Comparison of ENCODE assay signal across 18 mouse cellular contexts in genomic region chr16:8768071-8768470, GRCm38 (mm10). TPM values are rescaled to one million over a fixed set of nuclear protein-coding genes. Genes with fewer than 3 reads are reported as not detected.
DNase-seq lines count a peak whose midpoint lies in the region; ATAC-seq and TF ChIP-seq lines count a peak whose summit lies in the region.
"Had no signal": no experiment of that assay in that cellular context is flagged by ENCODE, and none has a peak within 500 bp of the region (broad histone marks: within the 10 kb centered on the region; RNA-seq: fewer than 3 reads in every experiment).

No protein-coding gene starts in this region.

- H3K36me3 ChIP-seq in kidney, embryonic 14.5 days (ENCODE audit: control insufficient read depth, insufficient read depth, low read length) = no peaks in the 10 kb centered on the region
- no peaks in the 10 kb centered on the region for H3K36me3 ChIP-seq in liver, postnatal 0 days (replicated peaks; ENCODE audit: insufficient read depth, low read length)
- H3K36me3 ChIP-seq in forebrain, embryonic 15.5 days = no peaks in the 10 kb centered on the region
- H3K36me3 ChIP-seq: hindbrain, embryonic 10.5 days had no signal

- 83% methylated on average over 4 of the region's 4 CpGs for WGBS in kidney, embryonic 14.5 days
- WGBS in bone marrow, adult 2 months = 68% methylated on average over 4 of the region's 4 CpGs
- WGBS in liver, postnatal 0 days (ENCODE audit: insufficient replicate concordance) = 52% methylated on average over 4 of the region's 4 CpGs
- 85% methylated on average over 4 of the region's 4 CpGs for WGBS in forebrain, embryonic 15.5 days

- peak; percentile 72; the same call in 1 of the 2 replicates for TF ChIP-seq EP300 in liver, postnatal 0 days (IDR thresholded peaks at IDR 0.05; ENCODE audit: low read depth)

- no peak overlapping the region for H3K9ac ChIP-seq in kidney, embryonic 14.5 days (ENCODE audit: low read depth, low read length)
- H3K9ac ChIP-seq in liver, postnatal 0 days (replicated peaks) = peak overlapping the region; percentile 39
- H3K9ac ChIP-seq in forebrain, embryonic 15.5 days (replicated peaks) = no peak overlapping the region
- H3K9ac ChIP-seq: forebrain, postnatal 0 days had no signal

- no peak overlapping the region for H3K27ac ChIP-seq in kidney, embryonic 14.5 days (ENCODE audit: low read depth, low read length)
- peak overlapping the region; percentile 59 for H3K27ac ChIP-seq in bone marrow, adult 2 months (ENCODE audit: control insufficient read depth, insufficient read depth, low read depth, low read length, poor library complexity)
- H3K27ac ChIP-seq in liver, postnatal 0 days (ENCODE audit: low read depth) = peak overlapping the region; percentile 83
- H3K27ac ChIP-seq in forebrain, embryonic 15.5 days (replicated peaks) = no peak overlapping the region
- H3K27ac ChIP-seq: hindbrain, embryonic 10.5 days; hindbrain, postnatal 0 days; kidney, postnatal 0 days; stomach, postnatal 0 days had no signal

- no peak for TF ChIP-seq CTCF in bone marrow, adult 2 months (IDR thresholded peaks at IDR 0.05; ENCODE audit: control insufficient read depth, insufficient read depth, low read length)
- no peak for TF ChIP-seq CTCF in liver, postnatal 0 days (IDR thresholded peaks at IDR 0.05; ENCODE audit: low read depth)

- H3K4me1 ChIP-seq in kidney, embryonic 14.5 days (ENCODE audit: control insufficient read depth, insufficient read depth, low read length) = no peaks in the 10 kb centered on the region
- H3K4me1 ChIP-seq in bone marrow, adult 2 months (ENCODE audit: control insufficient read depth, insufficient read depth, low read length) = peaks cover 9% of the 10 kb centered on the region
- peaks cover 45% of the 10 kb centered on the region for H3K4me1 ChIP-seq in liver, postnatal 0 days (ENCODE audit: insufficient read depth)
- no peaks in the 10 kb centered on the region for H3K4me1 ChIP-seq in forebrain, embryonic 15.5 days
- H3K4me1 ChIP-seq: hindbrain, embryonic 10.5 days had no signal

- no peak overlapping the region for H3K4me3 ChIP-seq in kidney, embryonic 14.5 days (ENCODE audit: low read length)
- H3K4me3 ChIP-seq in bone marrow, adult 2 months (replicated peaks; ENCODE audit: control insufficient read depth, low read depth, low read length) = no peak overlapping the region
- no peak overlapping the region for H3K4me3 ChIP-seq in liver, postnatal 0 days (ENCODE audit: low read depth, low read length)
- no peak overlapping the region for H3K4me3 ChIP-seq in forebrain, embryonic 15.5 days
- H3K4me3 ChIP-seq: hindbrain, embryonic 10.5 days had no signal

- no peak for TF ChIP-seq POLR2A in bone marrow, adult 2 months (IDR thresholded peaks at IDR 0.05; ENCODE audit: borderline replicate concordance, control insufficient read depth, low read depth, low read length)

- 0 out of 2 replicates have a peak, but pooled peaks have one; percentile 13 for ATAC-seq in kidney, embryonic 14.5 days (ENCODE audit: low FRiP score, low TSS enrichment)
- ATAC-seq in liver, postnatal 0 days = peak; percentile 58
- ATAC-seq in forebrain, embryonic 15.5 days (replicated peaks) = no peak
- ATAC-seq: forebrain, postnatal 0 days had no signal

- no peaks in the 10 kb centered on the region for H3K9me3 ChIP-seq in kidney, embryonic 14.5 days (ENCODE audit: control insufficient read depth, low read length)
- H3K9me3 ChIP-seq in liver, postnatal 0 days (ENCODE audit: low read length) = no peaks in the 10 kb centered on the region
- H3K9me3 ChIP-seq in forebrain, embryonic 15.5 days = no peaks in the 10 kb centered on the region
- H3K9me3 ChIP-seq: hindbrain, embryonic 10.5 days had no signal

- DNase-seq in kidney, adult 9 months = no peak
- DNase-seq in liver = peak; percentile 54
- no peak for DNase-seq in liver, postnatal 0 days
- no peak for DNase-seq in retina, postnatal 1 day
- no peak for DNase-seq in heart, adult 9 months (ENCODE audit: low spot score in 2 of 2)
- DNase-seq: cerebellum, adult 2 months; forebrain, postnatal 0 days; layer of hippocampus, postnatal 36 days; left cerebral cortex, postnatal 4 days; right cerebral cortex, postnatal 4 days had no signal

- H3K4me2 ChIP-seq in kidney, embryonic 14.5 days (replicated peaks; ENCODE audit: low read depth, low read length) = no peak overlapping the region
- H3K4me2 ChIP-seq in liver, postnatal 0 days (ENCODE audit: low read depth, low read length) = peak overlapping the region; percentile 59
- H3K4me2 ChIP-seq in forebrain, embryonic 15.5 days (replicated peaks) = no peak overlapping the region

- H3K27me3 ChIP-seq in kidney, embryonic 14.5 days (ENCODE audit: control insufficient read depth, insufficient read depth, low read length) = no peaks in the 10 kb centered on the region
- H3K27me3 ChIP-seq in liver, postnatal 0 days (ENCODE audit: insufficient read depth, low read length) = no peaks in the 10 kb centered on the region
- no peaks in the 10 kb centered on the region for H3K27me3 ChIP-seq in forebrain, embryonic 15.5 days
- H3K27me3 ChIP-seq: CH12.LX had no signal

RNA-seq across cellular contexts. Expression of gene Usp7, which starts 24.0 kb away (rescaled TPM):
- polyA plus RNA-seq in kidney, embryonic 14.5 days (2014; fragmentation: Nextera tagmentation; extraction: Ambion mirVana) = 46.2 and 61.4 TPM in 2 replicates
- 136 TPM in 2 replicates for polyA plus RNA-seq in bone marrow, adult 2 months (2011; ENCODE audit: insufficient read depth, insufficient read length, low replicate concordance, missing spikeins)
- polyA plus RNA-seq in liver, postnatal 0 days (2015; fragmentation: Nextera tagmentation; extraction: Ambion mirVana) = 15.8 and 17.7 TPM in 2 replicates
- polyA plus RNA-seq in forebrain, embryonic 15.5 days (2015; fragmentation: Nextera tagmentation; extraction: Ambion mirVana) = 31.7 and 38.5 TPM in 2 replicates

Comparison
In these comparisons a context has a peak if more than half of its experiments do, and no peak if none do; other contexts are left out.
1. H3K27ac ChIP-seq: peak in bone marrow, adult 2 months (single experiment) and liver, postnatal 0 days (single experiment); none in kidney, embryonic 14.5 days (single experiment) and forebrain, embryonic 15.5 days (single experiment).